Mouse (Mus musculus): ENCODE results near the gene Gm9903. TPM values are rescaled to one million over a fixed set of nuclear protein-coding genes. Genes with fewer than 3 reads are reported as not detected.

Gene Gm9903
- polyA plus RNA-seq, 1 experiment: not detected

- no peak overlapping the region for H3K4me3 ChIP-seq (ENCODE audit: low read depth, low read length)
- no peak overlapping the region for H3K9ac ChIP-seq (ENCODE audit: low read depth, poor library complexity, severe bottlenecking)
- no peaks in the 10 kb centered on the region for H3K27me3 ChIP-seq (ENCODE audit: control insufficient read depth, insufficient read depth, low read length, poor library complexity, severe bottlenecking)
- no peaks in the 10 kb centered on the region for H3K9me3 ChIP-seq (replicated peaks; ENCODE audit: control insufficient read depth, insufficient read depth, low read length, poor library complexity, severe bottlenecking)
- H3K4me1 ChIP-seq (ENCODE audit: control insufficient read depth, insufficient read depth, low read length): no peaks in the 10 kb centered on the region
- 0 out of 2 replicates have a peak, but pooled peaks cover 2% of the 10 kb centered on the region for H3K36me3 ChIP-seq (ENCODE audit: control insufficient read depth, insufficient read depth, low read length, poor library complexity, severe bottlenecking)
- TF ChIP-seq POLR2A (IDR thresholded peaks at IDR 0.05; ENCODE audit: insufficient read depth, low read length) (no peak), EP300 (IDR thresholded peaks at IDR 0.05; ENCODE audit: insufficient read depth, low read depth, low read length) (no peak), CTCF (IDR thresholded peaks at IDR 0.05; ENCODE audit: low read depth, low read length) (no peak)
- H3K27ac ChIP-seq (ENCODE audit: insufficient read depth, low read length): no peak overlapping the region
Measured at GRCm38 (mm10) chr5:33632526-33632925, 2.8 kb downstream of the Gm9903 start.

- H3K9ac ChIP-seq (ENCODE audit: low read depth, poor library complexity, severe bottlenecking): no peak overlapping the region
- TF ChIP-seq CTCF (IDR thresholded peaks at IDR 0.05; ENCODE audit: low read depth, low read length) (no peak), EP300 (IDR thresholded peaks at IDR 0.05; ENCODE audit: insufficient read depth, low read depth, low read length) (no peak), POLR2A (IDR thresholded peaks at IDR 0.05; ENCODE audit: insufficient read depth, low read length) (no peak)
- H3K27me3 ChIP-seq (ENCODE audit: control insufficient read depth, insufficient read depth, low read length, poor library complexity, severe bottlenecking): no peaks in the 10 kb centered on the region
- no peaks in the 10 kb centered on the region for H3K4me1 ChIP-seq (ENCODE audit: control insufficient read depth, insufficient read depth, low read length)
- H3K9me3 ChIP-seq (replicated peaks; ENCODE audit: control insufficient read depth, insufficient read depth, low read length, poor library complexity, severe bottlenecking): no peaks in the 10 kb centered on the region
- H3K36me3 ChIP-seq (ENCODE audit: control insufficient read depth, insufficient read depth, low read length, poor library complexity, severe bottlenecking): peaks cover 13% of the 10 kb centered on the region
- H3K27ac ChIP-seq (ENCODE audit: insufficient read depth, low read length): no peak overlapping the region
- no peak overlapping the region for H3K4me3 ChIP-seq (ENCODE audit: low read depth, low read length)
Measured at GRCm38 (mm10) chr5:33635361-33635760, 5.6 kb downstream of the Gm9903 start.

- H3K27me3 ChIP-seq (ENCODE audit: control insufficient read depth, insufficient read depth, low read length, poor library complexity, severe bottlenecking): no peaks in the 10 kb centered on the region
- no peak overlapping the region for H3K27ac ChIP-seq (ENCODE audit: insufficient read depth, low read length)
- H3K9ac ChIP-seq (ENCODE audit: low read depth, poor library complexity, severe bottlenecking): no peak overlapping the region
- H3K9me3 ChIP-seq (replicated peaks; ENCODE audit: control insufficient read depth, insufficient read depth, low read length, poor library complexity, severe bottlenecking): no peaks in the 10 kb centered on the region
- H3K4me3 ChIP-seq (ENCODE audit: low read depth, low read length): no peak overlapping the region
- H3K4me1 ChIP-seq (ENCODE audit: control insufficient read depth, insufficient read depth, low read length): no peaks in the 10 kb centered on the region
- TF ChIP-seq EP300 (IDR thresholded peaks at IDR 0.05; ENCODE audit: insufficient read depth, low read depth, low read length): no peak
- no peak for TF ChIP-seq POLR2A (IDR thresholded peaks at IDR 0.05; ENCODE audit: insufficient read depth, low read length)
- no peak for TF ChIP-seq CTCF (IDR thresholded peaks at IDR 0.05; ENCODE audit: low read depth, low read length)
- H3K36me3 ChIP-seq (ENCODE audit: control insufficient read depth, insufficient read depth, low read length, poor library complexity, severe bottlenecking): peaks cover 27% of the 10 kb centered on the region
Measured at GRCm38 (mm10) chr5:33637606-33638350, 8.1 kb downstream of the Gm9903 start.

GRCm38 (mm10) chr5:33638826-33639225 is 9.1 kb downstream of the Gm9903 start:
- Histone ChIP-seq H3K4me3 (ENCODE audit: low read depth, low read length) (no peak overlapping the region), H3K27ac (ENCODE audit: insufficient read depth, low read length) (no peak overlapping the region), H3K4me1 (ENCODE audit: control insufficient read depth, insufficient read depth, low read length) (no peaks in the 10 kb centered on the region), H3K9ac (ENCODE audit: low read depth, poor library complexity, severe bottlenecking) (no peak overlapping the region), H3K36me3 (ENCODE audit: control insufficient read depth, insufficient read depth, low read length, poor library complexity, severe bottlenecking) (peaks cover 36% of the 10 kb centered on the region), H3K27me3 (ENCODE audit: control insufficient read depth, insufficient read depth, low read length, poor library complexity, severe bottlenecking) (no peaks in the 10 kb centered on the region), H3K9me3 (replicated peaks; ENCODE audit: control insufficient read depth, insufficient read depth, low read length, poor library complexity, severe bottlenecking) (no peaks in the 10 kb centered on the region)
- TF ChIP-seq POLR2A (IDR thresholded peaks at IDR 0.05; ENCODE audit: insufficient read depth, low read length): no peak
- no peak for TF ChIP-seq CTCF (IDR thresholded peaks at IDR 0.05; ENCODE audit: low read depth, low read length)
- no peak for TF ChIP-seq EP300 (IDR thresholded peaks at IDR 0.05; ENCODE audit: insufficient read depth, low read depth, low read length)

GRCm38 (mm10) chr5:33640652-33641051 is 10.9 kb downstream of the Gm9903 start:
- TF ChIP-seq CTCF (IDR thresholded peaks at IDR 0.05; ENCODE audit: low read depth, low read length) (peak; percentile 45), EP300 (IDR thresholded peaks at IDR 0.05; ENCODE audit: insufficient read depth, low read depth, low read length) (no peak), POLR2A (IDR thresholded peaks at IDR 0.05; ENCODE audit: insufficient read depth, low read length) (no peak)
- Histone ChIP-seq H3K4me3 (ENCODE audit: low read depth, low read length) (no peak overlapping the region), H3K9ac (ENCODE audit: low read depth, poor library complexity, severe bottlenecking) (no peak overlapping the region), H3K9me3 (replicated peaks; ENCODE audit: control insufficient read depth, insufficient read depth, low read length, poor library complexity, severe bottlenecking) (no peaks in the 10 kb centered on the region), H3K4me1 (ENCODE audit: control insufficient read depth, insufficient read depth, low read length) (no peaks in the 10 kb centered on the region), H3K36me3 (ENCODE audit: control insufficient read depth, insufficient read depth, low read length, poor library complexity, severe bottlenecking) (peaks cover 52% of the 10 kb centered on the region), H3K27me3 (ENCODE audit: control insufficient read depth, insufficient read depth, low read length, poor library complexity, severe bottlenecking) (no peaks in the 10 kb centered on the region), H3K27ac (ENCODE audit: insufficient read depth, low read length) (no peak overlapping the region)

GRCm38 (mm10) chr5:33651017-33651416 is 21.3 kb downstream of the Gm9903 start:
- H3K27me3 ChIP-seq (ENCODE audit: control insufficient read depth, insufficient read depth, low read length, poor library complexity, severe bottlenecking): no peaks in the 10 kb centered on the region
- peak overlapping the region; percentile 60 for H3K9ac ChIP-seq (ENCODE audit: low read depth, poor library complexity, severe bottlenecking)
- TF ChIP-seq POLR2A (IDR thresholded peaks at IDR 0.05; ENCODE audit: insufficient read depth, low read length) (no peak), EP300 (IDR thresholded peaks at IDR 0.05; ENCODE audit: insufficient read depth, low read depth, low read length) (no peak), CTCF (IDR thresholded peaks at IDR 0.05; ENCODE audit: low read depth, low read length) (no peak)
- peak overlapping the region; percentile 85 for H3K4me3 ChIP-seq (ENCODE audit: low read depth, low read length)
- H3K4me1 ChIP-seq (ENCODE audit: control insufficient read depth, insufficient read depth, low read length): no peaks in the 10 kb centered on the region
- peaks cover 38% of the 10 kb centered on the region for H3K36me3 ChIP-seq (ENCODE audit: control insufficient read depth, insufficient read depth, low read length, poor library complexity, severe bottlenecking)
- H3K9me3 ChIP-seq (replicated peaks; ENCODE audit: control insufficient read depth, insufficient read depth, low read length, poor library complexity, severe bottlenecking): no peaks in the 10 kb centered on the region
- H3K27ac ChIP-seq (ENCODE audit: insufficient read depth, low read length): no peak overlapping the region

Measured in ES-Bruce4 (cell line).